Mouse (Mus musculus): Measurements from ENCODE around the gene Shisal2a. TPM values are rescaled to one million over a fixed set of nuclear protein-coding genes. Genes with fewer than 3 reads are reported as not detected.

Shisal2a gene
- polyA plus RNA-seq, 1 experiment from 2014 or later, result 8.6 TPM

DNA sequence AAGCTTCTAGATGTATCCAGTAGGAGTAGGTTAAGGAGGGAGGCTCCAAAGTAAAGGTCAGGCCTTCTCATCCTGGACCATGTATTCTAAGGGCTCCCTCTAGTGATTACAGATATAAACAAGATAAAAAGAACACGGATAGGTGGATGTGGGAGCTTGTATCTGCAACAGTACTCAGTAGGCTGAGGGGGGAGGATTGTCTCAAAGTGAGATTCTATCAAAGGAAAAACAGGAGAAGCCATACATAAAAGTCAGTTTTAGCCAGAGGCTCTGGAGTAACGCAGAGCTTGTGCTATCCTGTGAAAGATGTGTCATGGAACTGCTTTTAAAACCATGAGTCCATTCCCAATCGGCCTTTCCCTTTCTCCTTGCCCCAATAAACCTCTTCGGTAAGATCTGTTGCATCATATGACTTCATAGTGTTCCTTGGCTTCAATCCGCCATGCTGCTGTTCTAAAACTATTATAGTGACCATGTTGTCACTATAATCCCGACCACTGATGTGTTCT is 56.0 kb downstream of the Shisal2a start:
- H3K9ac ChIP-seq (ENCODE audit: low read length), result no peak overlapping the region
- H3K27me3 ChIP-seq (ENCODE audit: control insufficient read depth, insufficient read depth, low read length), result no peaks in the 10 kb centered on the region
- H3K36me3 ChIP-seq (ENCODE audit: control insufficient read depth, insufficient read depth, low read length), result peaks cover 5% of the 10 kb centered on the region; the same call in 1 of the 2 replicates
- H3K4me2 ChIP-seq (ENCODE audit: low read depth, severe bottlenecking), result peak overlapping the region; percentile 51
- H3K4me3 ChIP-seq (ENCODE audit: low read depth, low read length), result peak overlapping the region; percentile 67; the same call in 1 of the 2 replicates
- no peak for DNase-seq (ENCODE audit: low spot score)
- 41% methylated on average over 6 of the region's 6 CpGs for WGBS
- no peaks in the 10 kb centered on the region for H3K4me1 ChIP-seq (ENCODE audit: control insufficient read depth, insufficient read depth, low read length)
- no peak; the same call in 1 of the 2 replicates for ATAC-seq (ENCODE audit: insufficient number of reproducible peaks, low FRiP score, low TSS enrichment, low read depth)
- H3K9me3 ChIP-seq (ENCODE audit: control insufficient read depth, low read length), result no peaks in the 10 kb centered on the region
- peak overlapping the region; percentile 78; the same call in 1 of the 2 replicates for H3K27ac ChIP-seq (replicated peaks; ENCODE audit: low read depth, low read length)

DNA sequence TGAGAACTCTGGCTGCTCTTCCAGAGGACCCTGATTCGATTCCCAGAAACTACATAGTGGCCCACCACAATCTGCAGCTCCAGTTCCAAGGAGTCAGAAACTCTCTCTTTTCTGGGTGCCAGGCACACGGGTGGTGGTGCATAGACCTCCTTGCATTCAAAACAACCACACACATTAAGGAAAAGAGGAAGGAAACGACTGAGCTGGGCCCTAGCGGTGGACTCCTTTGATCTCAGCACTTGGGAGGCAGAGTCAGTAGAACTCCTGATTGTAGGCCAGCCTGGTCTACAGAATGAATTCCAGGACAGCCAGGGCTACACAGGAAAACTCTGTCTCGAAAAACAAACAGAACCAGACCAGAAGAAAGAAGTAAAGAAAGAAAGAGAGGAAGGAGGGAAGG is 59.6 kb downstream of the Shisal2a start:
- 66% methylated on average over 5 of the region's 5 CpGs for WGBS
- no peaks in the 10 kb centered on the region for H3K36me3 ChIP-seq (ENCODE audit: control insufficient read depth, insufficient read depth, low read length)

DNA sequence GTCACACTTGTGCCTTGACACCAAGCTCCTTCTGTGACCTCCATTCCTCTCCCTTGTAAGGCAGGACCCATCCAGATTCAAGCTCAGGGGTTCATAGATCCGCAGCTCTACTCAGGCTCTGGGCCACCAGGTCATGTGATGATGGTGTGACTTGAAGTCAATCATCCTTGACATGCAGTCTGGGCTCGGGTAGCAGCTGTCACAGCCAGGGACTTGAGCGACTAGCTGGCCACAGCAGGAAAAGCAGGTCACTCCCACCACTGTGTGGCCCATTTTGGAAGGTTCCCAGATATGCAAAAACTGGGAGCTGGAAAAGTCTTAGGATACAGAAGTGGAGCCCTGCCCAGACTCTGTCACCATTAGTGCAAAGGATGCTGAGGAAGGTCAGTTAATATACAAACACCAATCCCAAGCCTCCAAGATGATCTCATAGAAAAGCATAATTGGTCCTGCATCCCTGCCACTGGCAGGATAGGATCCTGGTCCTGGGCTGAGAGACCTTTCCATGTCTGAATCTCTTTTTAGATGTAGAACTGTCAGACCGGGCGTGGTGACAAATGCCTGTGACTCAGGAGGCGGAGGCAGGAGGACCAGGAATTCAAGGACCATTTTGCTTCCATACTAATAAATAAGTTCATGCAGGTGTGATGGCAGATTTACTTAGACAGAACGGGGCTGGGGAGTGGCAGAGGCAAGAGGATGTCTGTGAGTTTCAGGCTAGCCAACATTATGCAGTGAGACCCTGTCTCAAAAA is 62.3 kb downstream of the Shisal2a start:
- H3K9ac ChIP-seq (ENCODE audit: low read length), result no peak overlapping the region
- H3K27me3 ChIP-seq (ENCODE audit: control insufficient read depth, insufficient read depth, low read length), result no peaks in the 10 kb centered on the region
- no peaks in the 10 kb centered on the region for H3K9me3 ChIP-seq (ENCODE audit: control insufficient read depth, low read length)
- H3K4me2 ChIP-seq (ENCODE audit: low read depth, severe bottlenecking), result no peak overlapping the region
- ATAC-seq (ENCODE audit: insufficient number of reproducible peaks, low FRiP score, low TSS enrichment, low read depth) (no peak), DNase-seq (ENCODE audit: low spot score) (no peak)
- no peak overlapping the region for H3K4me3 ChIP-seq (ENCODE audit: low read depth, low read length)
- H3K27ac ChIP-seq (replicated peaks; ENCODE audit: low read depth, low read length), result no peak overlapping the region
- WGBS, result 81% methylated on average over 7 of the region's 7 CpGs
- no peaks in the 10 kb centered on the region for H3K4me1 ChIP-seq (ENCODE audit: control insufficient read depth, insufficient read depth, low read length)
- no peaks in the 10 kb centered on the region for H3K36me3 ChIP-seq (ENCODE audit: control insufficient read depth, insufficient read depth, low read length)

More for the DNA sequence above, 59.6 kb downstream of the Shisal2a start:
- H3K27ac ChIP-seq (replicated peaks; ENCODE audit: low read depth, low read length), result no peak overlapping the region
- H3K4me3 ChIP-seq (ENCODE audit: low read depth, low read length), result no peak overlapping the region
- DNase-seq (ENCODE audit: low spot score) (no peak), ATAC-seq (ENCODE audit: insufficient number of reproducible peaks, low FRiP score, low TSS enrichment, low read depth) (no peak)
- H3K27me3 ChIP-seq (ENCODE audit: control insufficient read depth, insufficient read depth, low read length), result no peaks in the 10 kb centered on the region
- no peaks in the 10 kb centered on the region for H3K4me1 ChIP-seq (ENCODE audit: control insufficient read depth, insufficient read depth, low read length)
- H3K9me3 ChIP-seq (ENCODE audit: control insufficient read depth, low read length), result no peaks in the 10 kb centered on the region
- no peak overlapping the region for H3K9ac ChIP-seq (ENCODE audit: low read length)
- H3K4me2 ChIP-seq (ENCODE audit: low read depth, severe bottlenecking), result no peak overlapping the region

DNA sequence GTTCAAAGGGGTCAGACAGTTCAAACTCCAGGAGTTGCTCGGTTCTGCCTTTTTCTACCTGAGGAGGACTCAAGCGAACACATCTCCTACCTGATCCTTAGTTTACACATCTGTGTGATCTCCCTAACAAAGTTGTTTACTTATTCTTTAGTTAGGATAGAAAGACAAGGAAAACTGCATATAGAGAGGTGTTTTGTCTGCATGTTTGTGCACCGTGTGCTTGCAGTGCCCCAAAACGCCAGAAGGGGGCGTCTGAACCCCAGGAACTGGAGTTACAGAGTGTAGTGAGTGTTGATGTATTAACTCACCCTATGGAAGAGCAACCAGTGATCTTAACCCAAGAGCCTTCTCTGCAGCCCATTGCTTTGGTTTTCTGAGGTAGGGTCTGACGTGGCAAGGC is 63.4 kb downstream of the Shisal2a start:
- H3K4me3 ChIP-seq (ENCODE audit: low read depth, low read length), result no peak overlapping the region

DNA sequence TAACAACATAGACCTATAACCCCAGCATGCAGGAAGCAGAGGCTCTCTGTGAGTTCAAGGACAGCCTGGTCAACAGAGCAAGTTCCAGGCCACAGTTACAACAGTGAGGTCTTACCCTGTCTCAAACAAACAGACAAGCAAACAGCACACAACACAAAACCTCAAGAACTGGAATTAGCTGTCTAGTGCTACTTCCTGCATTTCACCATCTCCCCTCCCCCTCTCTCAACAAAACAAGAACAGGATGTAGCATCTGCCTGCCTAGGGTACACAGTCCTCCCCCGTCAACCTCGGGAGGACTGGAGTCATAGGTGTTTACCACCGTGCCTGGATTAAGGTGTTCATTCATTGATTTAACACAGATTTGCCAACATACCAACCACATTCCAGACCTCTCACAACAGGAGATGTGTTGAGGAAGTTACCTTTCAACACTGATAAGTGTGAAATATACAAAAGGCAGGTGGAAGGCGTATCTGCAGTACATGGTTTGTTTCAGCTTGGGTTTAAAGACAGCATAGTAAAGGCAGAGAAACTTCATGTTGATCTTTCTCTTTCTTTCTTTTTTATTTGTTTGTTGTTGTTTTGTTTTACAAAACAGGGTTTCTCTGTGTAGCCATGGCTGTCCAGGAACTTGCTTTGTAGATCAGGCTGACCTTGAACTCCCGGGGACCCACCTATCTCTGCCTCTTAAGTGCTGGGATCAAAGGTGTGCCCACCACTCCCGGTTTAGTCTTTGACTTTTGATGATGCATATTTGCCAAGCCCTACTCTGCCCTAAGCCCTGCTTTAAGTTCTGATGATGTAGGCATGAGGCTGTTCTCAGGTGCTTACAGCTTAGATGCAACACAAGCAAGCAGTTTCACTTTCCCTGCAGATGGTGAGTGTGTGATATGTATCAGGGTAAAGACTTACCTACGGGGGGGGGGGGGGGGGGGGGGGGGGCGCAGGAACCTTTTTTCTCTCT is 64.2 kb downstream of the Shisal2a start:
- no peak for DNase-seq (ENCODE audit: low spot score)
- WGBS, result 69% methylated on average over 7 of the region's 8 CpGs
- H3K4me1 ChIP-seq (ENCODE audit: control insufficient read depth, insufficient read depth, low read length), result no peaks in the 10 kb centered on the region
- no peak overlapping the region for H3K9ac ChIP-seq (ENCODE audit: low read length)
- no peaks in the 10 kb centered on the region for H3K36me3 ChIP-seq (ENCODE audit: control insufficient read depth, insufficient read depth, low read length)
- H3K4me2 ChIP-seq (ENCODE audit: low read depth, severe bottlenecking), result no peak overlapping the region
- no peaks in the 10 kb centered on the region for H3K9me3 ChIP-seq (ENCODE audit: control insufficient read depth, low read length)
- no peak overlapping the region for H3K4me3 ChIP-seq (ENCODE audit: low read depth, low read length)
- no peaks in the 10 kb centered on the region for H3K27me3 ChIP-seq (ENCODE audit: control insufficient read depth, insufficient read depth, low read length)
- H3K27ac ChIP-seq (replicated peaks; ENCODE audit: low read depth, low read length), result no peak overlapping the region
- no peak for ATAC-seq (ENCODE audit: insufficient number of reproducible peaks, low FRiP score, low TSS enrichment, low read depth)

More for the DNA sequence above, 63.4 kb downstream of the Shisal2a start:
- Histone ChIP-seq H3K27me3 (ENCODE audit: control insufficient read depth, insufficient read depth, low read length) (no peaks in the 10 kb centered on the region), H3K27ac (replicated peaks; ENCODE audit: low read depth, low read length) (no peak overlapping the region), H3K4me1 (ENCODE audit: control insufficient read depth, insufficient read depth, low read length) (no peaks in the 10 kb centered on the region), H3K9ac (ENCODE audit: low read length) (no peak overlapping the region), H3K9me3 (ENCODE audit: control insufficient read depth, low read length) (no peaks in the 10 kb centered on the region), H3K4me2 (ENCODE audit: low read depth, severe bottlenecking) (no peak overlapping the region), H3K36me3 (ENCODE audit: control insufficient read depth, insufficient read depth, low read length) (no peaks in the 10 kb centered on the region)
- peak; percentile 49 for DNase-seq (ENCODE audit: low spot score)
- ATAC-seq (ENCODE audit: insufficient number of reproducible peaks, low FRiP score, low TSS enrichment, low read depth), result no peak
- WGBS, result 72% methylated on average over 6 of the region's 6 CpGs

Other genes starting within 250 kb of the Shisal2a start
- 147 and 161 TPM in 2 replicates for gene Scp2, start 238.4 kb downstream of the Shisal2a start, polyA plus RNA-seq (2014; fragmentation: Nextera tagmentation; extraction: Ambion mirVana)
- 36.7 and 38.3 TPM in 2 replicates for gene Echdc2, start 217.9 kb downstream of the Shisal2a start, polyA plus RNA-seq (2014; fragmentation: Nextera tagmentation; extraction: Ambion mirVana)
- gene Zyg11a, start 165.3 kb downstream of the Shisal2a start, polyA plus RNA-seq (2014; fragmentation: Nextera tagmentation; extraction: Ambion mirVana), result 0.08 and 0.18 TPM in 2 replicates
- gene Zyg11b, start 82.3 kb downstream of the Shisal2a start, polyA plus RNA-seq (2014; fragmentation: Nextera tagmentation; extraction: Ambion mirVana), result 14.6 and 15.1 TPM in 2 replicates
- gene Coa7, start 55.2 kb downstream of the Shisal2a start, polyA plus RNA-seq (2014; fragmentation: Nextera tagmentation; extraction: Ambion mirVana), result 56.3 and 60.7 TPM in 2 replicates
- 51.7 and 53.6 TPM in 2 replicates for gene Gpx7, start 23.6 kb upstream of the Shisal2a start, polyA plus RNA-seq (2014; fragmentation: Nextera tagmentation; extraction: Ambion mirVana)
- gene Tut4, start 76.1 kb upstream of the Shisal2a start, polyA plus RNA-seq (2014; fragmentation: Nextera tagmentation; extraction: Ambion mirVana), result 124 and 125 TPM in 2 replicates
- 129 and 136 TPM in 2 replicates for gene Prpf38a, start 196.0 kb upstream of the Shisal2a start, polyA plus RNA-seq (2014; fragmentation: Nextera tagmentation; extraction: Ambion mirVana)
- 21.5 and 25.1 TPM in 2 replicates for gene Orc1, start 196.1 kb upstream of the Shisal2a start, polyA plus RNA-seq (2014; fragmentation: Nextera tagmentation; extraction: Ambion mirVana)
- 27.6 and 27.7 TPM in 2 replicates for gene Cc2d1b, start 236.6 kb upstream of the Shisal2a start, polyA plus RNA-seq (2014; fragmentation: Nextera tagmentation; extraction: Ambion mirVana)